Comparison of ENCODE assay signal across 16 mouse cellular contexts in the genomic region with DNA sequence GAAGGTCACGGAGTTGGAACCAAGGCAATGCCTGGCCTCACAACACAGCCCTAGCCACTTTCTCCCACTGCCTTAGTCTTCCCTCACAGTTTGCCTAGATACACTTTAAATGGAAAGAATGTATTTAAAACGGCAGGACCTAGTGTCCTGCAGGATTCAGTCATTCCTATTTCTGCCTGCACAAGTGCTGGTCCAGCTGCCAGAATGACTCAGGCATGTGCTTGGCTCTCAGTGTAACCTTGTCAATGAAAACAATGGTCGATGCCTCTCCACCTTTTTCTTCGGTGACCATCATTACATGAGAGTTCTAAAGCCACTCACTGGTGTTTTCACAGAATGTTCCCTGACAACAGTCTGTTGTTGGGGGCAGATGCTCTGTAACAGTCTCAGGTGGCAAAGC. TPM values are rescaled to one million over a fixed set of nuclear protein-coding genes. Genes with fewer than 3 reads are reported as not detected.
"Had no signal": no experiment of that assay in that cellular context is flagged by ENCODE, and none has a peak within 500 bp of the region (broad histone marks: within the 10 kb centered on the region; RNA-seq: fewer than 3 reads in every experiment).

No protein-coding gene starts in this region.

- H3K4me1 ChIP-seq: kidney, embryonic 15.5 days; limb, embryonic 13.5 days; liver, embryonic 15.5 days; midbrain, embryonic 10.5 days; midbrain, embryonic 15.5 days; stomach, embryonic 15.5 days had no signal

- H3K4me2 ChIP-seq: kidney, embryonic 15.5 days; limb, embryonic 13.5 days; liver, embryonic 15.5 days; midbrain, embryonic 15.5 days; stomach, embryonic 15.5 days had no signal

- H3K9me3 ChIP-seq: kidney, embryonic 15.5 days; limb, embryonic 13.5 days; liver, embryonic 15.5 days; midbrain, embryonic 10.5 days; midbrain, embryonic 15.5 days; stomach, embryonic 15.5 days had no signal

- H3K27me3 ChIP-seq: kidney, embryonic 15.5 days; limb, embryonic 13.5 days; liver, embryonic 15.5 days; midbrain, embryonic 15.5 days; stomach, embryonic 15.5 days had no signal

- H3K4me3 ChIP-seq: kidney, embryonic 15.5 days; limb, embryonic 13.5 days; liver, embryonic 15.5 days; midbrain, embryonic 10.5 days; midbrain, embryonic 15.5 days; stomach, embryonic 15.5 days had no signal

- H3K27ac ChIP-seq: kidney, embryonic 15.5 days; limb, embryonic 13.5 days; liver, embryonic 15.5 days; midbrain, embryonic 10.5 days; midbrain, embryonic 15.5 days; stomach, embryonic 15.5 days had no signal

- DNase-seq: kidney, postnatal 14 days; left cerebral cortex, postnatal 4 days; lung, adult 2 months; lung, postnatal 36 days; right cerebral cortex, postnatal 14 days; thymus, postnatal 4 days had no signal

- ATAC-seq: lung, postnatal 0 days; midbrain, embryonic 15.5 days had no signal

- H3K9ac ChIP-seq: kidney, embryonic 15.5 days; limb, embryonic 13.5 days; liver, embryonic 15.5 days; midbrain, embryonic 15.5 days; stomach, embryonic 15.5 days had no signal

RNA-seq across cellular contexts. Expression of gene Ankdd1b, which starts 52.5 kb away (rescaled TPM):
- total RNA-seq: left cerebral cortex, postnatal 4 days; liver, adult 2 months had no signal
- polyA plus RNA-seq: limb, embryonic 13.5 days; liver, adult 2 months; liver, embryonic 15.5 days; midbrain, embryonic 10.5 days; midbrain, embryonic 15.5 days; neural tube, embryonic 14.5 days; spleen, adult 2 months had no signal
